Mouse (Mus musculus): ENCODE results near the gene Ttll5.
A peak's percentile ranks its signal among the peaks of the same experiment; 100 is the strongest.

The Ttll5 gene

GRCm38 (mm10) chr12:86039751-86040150 is 215.3 kb downstream of the Ttll5 start:
- DNase-seq (ENCODE audit: extremely low read depth, low read depth, low spot score), result no peak

DNA sequence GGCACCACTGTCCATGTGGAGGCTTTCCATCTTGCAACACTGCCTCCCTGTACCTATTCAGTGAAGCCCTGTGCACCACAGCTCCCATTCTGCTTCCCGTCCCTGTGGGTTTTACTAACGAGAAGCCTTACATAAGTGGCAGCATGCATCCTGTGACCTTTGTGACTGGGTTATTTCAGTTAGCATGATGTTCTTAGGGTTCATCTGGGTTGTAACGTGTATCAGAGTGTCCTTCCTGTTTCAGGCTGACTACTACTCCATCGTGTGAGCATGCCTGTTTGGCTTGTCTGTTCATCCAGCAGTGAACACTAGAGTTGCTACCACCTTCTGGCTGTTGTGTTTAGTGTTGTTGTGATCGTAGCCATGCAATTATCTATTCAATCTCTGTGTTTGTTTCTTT is 221.7 kb downstream of the Ttll5 start:
- no peak for DNase-seq (ENCODE audit: extremely low read depth, low read depth, low spot score)

DNA sequence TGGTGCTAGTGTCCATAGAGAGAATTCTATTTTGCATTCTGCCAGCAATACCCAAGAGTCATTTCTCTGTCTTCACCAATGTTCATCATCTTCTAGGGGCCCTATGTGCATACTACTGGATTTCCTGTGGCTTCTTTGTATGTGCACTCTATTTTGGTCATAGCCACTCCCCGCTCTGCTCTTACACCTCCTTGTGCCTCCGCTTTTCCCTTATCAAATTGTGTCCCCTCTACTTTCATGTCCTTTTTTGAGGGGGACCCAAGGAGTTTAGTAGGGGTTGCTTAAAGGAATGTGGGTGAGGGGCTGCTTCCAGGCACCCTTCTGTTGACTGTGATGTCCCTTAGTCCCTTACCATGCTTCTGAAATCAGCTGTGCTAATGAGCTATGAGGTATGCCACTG is 222.3 kb downstream of the Ttll5 start:
- no peak for DNase-seq (ENCODE audit: extremely low read depth, low read depth, low spot score)

DNA sequence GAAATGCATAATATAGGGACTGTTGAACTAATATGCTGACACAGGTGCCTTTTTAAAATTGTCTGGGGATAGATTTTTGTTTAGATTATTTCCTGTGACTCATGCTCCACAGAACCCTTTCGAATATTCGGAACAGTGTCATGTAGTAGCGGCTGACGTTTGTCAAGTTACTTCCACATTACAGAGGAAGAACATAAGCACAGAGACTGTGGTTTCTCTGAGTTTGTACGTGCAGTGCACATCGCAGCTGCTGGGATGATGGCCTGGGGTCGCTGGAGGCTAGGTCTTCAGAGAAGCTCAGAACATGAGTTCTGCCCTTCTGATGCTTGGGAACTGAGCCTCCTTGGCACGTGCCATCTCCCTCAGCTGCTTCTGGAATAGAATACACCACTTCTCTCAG is 222.9 kb downstream of the Ttll5 start:
- no peak for DNase-seq (ENCODE audit: extremely low read depth, low read depth, low spot score)

DNA sequence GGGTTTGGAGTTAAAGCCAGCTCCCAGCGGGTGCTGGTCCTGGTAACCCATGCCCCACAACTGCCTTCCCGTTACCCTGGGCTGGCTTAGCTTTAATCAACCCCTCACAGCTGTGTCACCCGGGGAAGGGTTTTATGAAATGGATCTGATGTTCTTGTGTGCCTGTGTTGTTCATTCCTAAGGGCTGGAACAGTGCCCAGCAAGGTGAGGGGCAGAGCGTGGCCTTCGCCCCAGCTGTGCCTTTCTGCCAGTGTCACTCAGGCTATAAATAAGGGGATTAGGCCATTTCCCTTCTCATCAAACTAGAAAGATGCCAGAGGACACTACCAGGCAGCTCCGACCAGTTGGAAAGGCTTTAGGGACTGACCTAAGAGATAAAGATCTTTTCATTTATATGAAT is 225.4 kb downstream of the Ttll5 start:
- no peak for DNase-seq (ENCODE audit: extremely low read depth, low read depth, low spot score)

DNA sequence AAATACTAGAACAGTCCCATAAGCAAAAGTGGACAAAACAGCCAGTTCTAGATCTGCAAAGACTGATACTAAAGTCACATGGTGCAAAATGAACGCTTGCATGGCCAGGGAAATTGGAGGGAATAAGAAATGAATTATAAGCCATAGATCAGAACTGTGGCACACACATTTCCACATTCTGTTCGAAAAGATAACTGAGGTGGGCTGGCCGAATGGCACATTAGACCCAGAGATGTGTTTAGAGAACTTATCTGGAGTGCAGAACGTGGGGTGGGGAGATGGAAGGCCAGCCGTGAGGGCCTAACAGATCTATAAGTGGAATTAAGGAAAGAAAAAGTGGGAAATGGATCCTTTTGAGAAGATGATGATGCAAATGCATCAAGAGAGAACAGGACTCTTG is 227.0 kb downstream of the Ttll5 start:
- no peak for DNase-seq (ENCODE audit: extremely low read depth, low read depth, low spot score)

GRCm38 (mm10) chr12:86055306-86055705 is 230.8 kb downstream of the Ttll5 start:
- DNase-seq (ENCODE audit: extremely low read depth, low read depth, low spot score), result no peak

- no peak for DNase-seq (ENCODE audit: extremely low read depth, low read depth, low spot score)
Observed at GRCm38 (mm10) chr12:86056976-86057375, 232.5 kb downstream of the Ttll5 start.

DNA sequence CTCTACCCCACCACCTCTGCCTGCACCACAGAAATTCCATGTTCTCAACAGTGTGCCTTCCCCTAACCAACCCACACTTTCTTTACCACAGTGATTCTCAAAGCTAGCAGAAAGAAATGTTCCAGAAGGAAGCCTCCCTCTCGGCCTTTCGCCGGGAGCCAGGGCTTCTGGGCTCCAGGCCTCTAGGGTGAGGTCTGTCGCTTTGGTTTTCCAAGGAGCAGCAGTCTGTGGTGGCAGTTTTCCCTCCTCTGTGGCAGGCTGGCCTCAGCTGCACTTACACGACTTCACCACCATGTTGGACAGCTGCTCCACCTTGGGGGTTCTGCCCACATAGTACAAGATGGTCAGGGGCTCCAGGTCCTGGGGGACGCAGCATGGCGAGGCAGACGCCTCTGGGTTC is 233.1 kb downstream of the Ttll5 start:
- no peak for DNase-seq (ENCODE audit: extremely low read depth, low read depth, low spot score)

- no peak for DNase-seq (ENCODE audit: extremely low read depth, low read depth, low spot score)
Observed at GRCm38 (mm10) chr12:86059341-86059740, 234.9 kb downstream of the Ttll5 start.

GRCm38 (mm10) chr12:86064796-86065195 is 240.3 kb downstream of the Ttll5 start:
- no peak for DNase-seq (ENCODE audit: extremely low read depth, low read depth, low spot score)

DNA sequence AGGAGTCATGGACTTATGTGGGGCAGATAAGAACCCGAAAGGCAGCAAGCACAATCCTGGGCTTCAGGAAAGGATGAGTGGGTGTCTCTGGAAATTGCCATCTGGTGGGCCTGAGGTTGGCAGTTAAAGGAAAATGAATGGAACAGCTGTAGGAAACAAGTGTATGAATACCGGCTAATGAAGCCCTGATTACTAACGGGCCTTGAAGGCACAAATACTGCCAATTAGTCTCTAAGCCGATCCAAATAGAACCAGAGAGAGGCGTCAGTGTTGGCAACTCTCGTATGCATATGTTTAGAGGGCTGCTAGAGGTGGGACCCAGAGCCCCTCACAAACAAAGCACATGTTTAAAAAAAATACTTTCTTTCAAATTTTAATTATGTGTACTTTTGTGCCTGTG is 247.0 kb downstream of the Ttll5 start:
- no peak for DNase-seq (ENCODE audit: extremely low read depth, low read depth, low spot score)

GRCm38 (mm10) chr12:86074681-86075080 is 250.2 kb downstream of the Ttll5 start:
- no peak for DNase-seq (ENCODE audit: extremely low read depth, low read depth, low spot score)

DNA sequence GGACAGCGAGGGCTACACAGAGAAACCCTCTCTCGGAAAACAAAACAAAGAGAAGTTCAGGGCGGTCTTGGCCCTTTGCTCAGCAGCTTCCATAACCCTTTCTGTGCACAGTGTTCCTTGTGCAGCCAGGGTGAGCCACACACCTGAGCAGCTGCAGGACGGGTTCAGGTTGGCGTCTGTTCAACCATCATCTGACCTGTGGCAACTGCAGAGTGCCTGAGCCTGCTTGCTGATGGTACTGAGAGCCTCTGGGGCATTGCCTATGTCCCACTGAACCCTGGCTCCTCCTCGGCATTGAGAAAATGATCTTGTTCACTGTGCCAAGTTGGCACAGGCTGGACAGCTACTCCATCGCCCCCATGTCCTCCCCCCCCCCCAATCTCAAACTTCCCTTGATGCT is 250.9 kb downstream of the Ttll5 start:
- DNase-seq (ENCODE audit: extremely low read depth, low read depth, low spot score), result no peak

- no peak for DNase-seq (ENCODE audit: extremely low read depth, low read depth, low spot score)
Observed at GRCm38 (mm10) chr12:86076321-86076901, 252.0 kb downstream of the Ttll5 start.

- peak; percentile 94 for DNase-seq (ENCODE audit: extremely low read depth, low read depth, low spot score)
Observed at GRCm38 (mm10) chr12:86077322-86077721, 252.9 kb downstream of the Ttll5 start.

GRCm38 (mm10) chr12:86077736-86078135 is 253.3 kb downstream of the Ttll5 start:
- DNase-seq (ENCODE audit: extremely low read depth, low read depth, low spot score), result no peak

GRCm38 (mm10) chr12:86078176-86078552 is 253.7 kb downstream of the Ttll5 start:
- no peak for DNase-seq (ENCODE audit: extremely low read depth, low read depth, low spot score)

- no peak for DNase-seq (ENCODE audit: extremely low read depth, low read depth, low spot score)
Observed at GRCm38 (mm10) chr12:86078553-86079201, 254.2 kb downstream of the Ttll5 start, which contains the start of gene Tgfb3. Gene Tgfb3, minus strand, starts transcription at chr12:86079041.

GRCm38 (mm10) chr12:86079202-86079667 is 254.8 kb downstream of the Ttll5 start:
- DNase-seq (ENCODE audit: extremely low read depth, low read depth, low spot score), result no peak

GRCm38 (mm10) chr12:86082481-86083012 is 258.1 kb downstream of the Ttll5 start, which contains the start of gene Ift43:
Gene Ift43, plus strand, starts transcription at chr12:86082541.
- no peak for DNase-seq (ENCODE audit: extremely low read depth, low read depth, low spot score)

- no peak for DNase-seq (ENCODE audit: extremely low read depth, low read depth, low spot score)
Observed at GRCm38 (mm10) chr12:86085873-86086272, 261.4 kb downstream of the Ttll5 start.
